Mouse (Mus musculus) forebrain, embryonic 11.5 days (tissue): ENCODE data around the gene Aox2. TPM values are rescaled to one million over a fixed set of nuclear protein-coding genes. Genes with fewer than 3 reads are reported as not detected.
A peak's percentile ranks its signal among the peaks of the same experiment; 100 is the strongest.

Experiments used
- ATAC-seq: fragments of 200-750 bp; cut with Nextera tagmentation; replicated peaks from 2 replicates; pipeline ENCODE4 v1.8.0; 2017; ENCODE audit warnings: moderate TSS enrichment; ENCODE audit not compliant: low FRiP score
- DNase-seq: peaks from one replicate; pipeline ENCODE4 v3.0.0-alpha.2; 2017; ENCODE audit warnings: low spot score
- H3K27ac ChIP-seq: fragments of 300-500 bp; sonication (generic); 2 replicates; pipeline ENCODE4 v1.5.1; 2014; ENCODE audit warnings: low read depth, low read length
- H3K27me3 ChIP-seq: fragments of 300-500 bp; sonication (generic); 2 replicates; pipeline ENCODE4 v1.6.1; 2014; ENCODE audit warnings: mild to moderate bottlenecking, low read length, mixed read lengths; ENCODE audit not compliant: control insufficient read depth, insufficient read depth
- H3K36me3 ChIP-seq: fragments of 300-500 bp; sonication (generic); 2 replicates; pipeline ENCODE4 v1.6.1; 2014; ENCODE audit warnings: mild to moderate bottlenecking, low read length, moderate library complexity, mixed read lengths; ENCODE audit not compliant: control insufficient read depth, insufficient read depth
- H3K4me1 ChIP-seq: fragments of 300-500 bp; sonication (generic); replicated peaks from 2 replicates; pipeline ENCODE4 v1.6.1; 2014; ENCODE audit warnings: low read length, mixed read lengths; ENCODE audit not compliant: control insufficient read depth, insufficient read depth
- H3K4me2 ChIP-seq: fragments of 300-500 bp; sonication (generic); 2 replicates; pipeline ENCODE4 v1.6.1; 2014; ENCODE audit warnings: low read depth, mild to moderate bottlenecking, low read length, moderate library complexity, mixed read lengths; ENCODE audit not compliant: severe bottlenecking
- H3K4me3 ChIP-seq: fragments of 300-500 bp; sonication (generic); 2 replicates; pipeline ENCODE4 v1.5.1; 2014; ENCODE audit warnings: low read depth, low read length
- H3K9ac ChIP-seq: fragments of 300-500 bp; sonication (generic); 2 replicates; pipeline ENCODE4 v1.6.1; 2014; ENCODE audit warnings: low read length
- H3K9me3 ChIP-seq: fragments of 300-500 bp; sonication (generic); 2 replicates; pipeline ENCODE4 v1.6.1; 2016; ENCODE audit warnings: low read length, mixed read lengths; ENCODE audit not compliant: control insufficient read depth
- WGBS: fragments of 180-500 bp; shearing (Covaris S2); extraction: QIAGEN DNeasy Blood & Tissue Kit; methylation state at CpG from one replicate; pipeline ENCODE4 v1.1.7; 2014; 5-methylcytosine and 5-hydroxymethylcytosine counted together
- polyA plus RNA-seq: library from polyadenylated mRNA; unstranded; fragments of >200 nt; fragmentation: Nextera tagmentation; extraction: Ambion mirVana; gene quantifications from 2 replicates; pipeline ENCODE4 v1.2.1, GENCODE M21; 2014

The Aox2 gene
- polyA plus RNA-seq, result 0.05 TPM in 1 of 2 replicates, not detected in the other

GRCm38 (mm10) chr1:58278026-58278425 is at the start of gene Aox2:
Aox2 (plus strand) TSS chr1:58278326.
- WGBS, result 73% methylated on average over 5 of the region's 5 CpGs
- H3K4me2 ChIP-seq, result no peak within 1 kb of the TSS
- no peaks in the 10 kb centered on the region for H3K4me1 ChIP-seq
- H3K27me3 ChIP-seq, result no peaks in the 10 kb centered on the region
- H3K36me3 ChIP-seq, result no peaks in the 10 kb centered on the region
- no peak within 1 kb of the TSS for H3K4me3 ChIP-seq
- ATAC-seq (no peak), DNase-seq (no peak)
- no peak within 1 kb of the TSS for H3K27ac ChIP-seq
- no peaks in the 10 kb centered on the region for H3K9me3 ChIP-seq
- H3K9ac ChIP-seq, result no peak within 1 kb of the TSS

GRCm38 (mm10) chr1:58228916-58229315 is 49.2 kb upstream of the Aox2 start:
- Histone ChIP-seq H3K36me3 (no peaks in the 10 kb centered on the region), H3K27me3 (no peaks in the 10 kb centered on the region), H3K4me2 (no peak overlapping the region), H3K4me3 (no peak overlapping the region), H3K4me1 (no peaks in the 10 kb centered on the region), H3K9ac (no peak overlapping the region), H3K9me3 (no peaks in the 10 kb centered on the region), H3K27ac (no peak overlapping the region)
- no peak for ATAC-seq
- no peak for DNase-seq

GRCm38 (mm10) chr1:58229774-58230173 is 48.4 kb upstream of the Aox2 start:
- H3K9me3 ChIP-seq, result no peaks in the 10 kb centered on the region
- H3K27ac ChIP-seq, result no peak overlapping the region
- no peak for ATAC-seq
- H3K9ac ChIP-seq, result no peak overlapping the region
- no peaks in the 10 kb centered on the region for H3K4me1 ChIP-seq
- no peak overlapping the region for H3K4me3 ChIP-seq
- 92% methylated on average over 4 of the region's 4 CpGs for WGBS
- DNase-seq, result no peak
- H3K36me3 ChIP-seq, result no peaks in the 10 kb centered on the region
- no peaks in the 10 kb centered on the region for H3K27me3 ChIP-seq
- H3K4me2 ChIP-seq, result no peak overlapping the region

GRCm38 (mm10) chr1:58230542-58230941 is 47.6 kb upstream of the Aox2 start:
- Histone ChIP-seq H3K36me3 (no peaks in the 10 kb centered on the region), H3K9ac (no peak overlapping the region), H3K9me3 (no peaks in the 10 kb centered on the region), H3K4me2 (no peak overlapping the region), H3K27me3 (no peaks in the 10 kb centered on the region), H3K4me1 (no peaks in the 10 kb centered on the region), H3K27ac (no peak overlapping the region), H3K4me3 (no peak overlapping the region)
- WGBS, result 70% methylated on average over 5 of the region's 5 CpGs
- no peak for DNase-seq
- no peak for ATAC-seq

GRCm38 (mm10) chr1:58235405-58235804 is 42.7 kb upstream of the Aox2 start:
- no peaks in the 10 kb centered on the region for H3K4me1 ChIP-seq
- H3K9me3 ChIP-seq, result no peaks in the 10 kb centered on the region
- DNase-seq (no peak), ATAC-seq (no peak)
- H3K9ac ChIP-seq, result no peak overlapping the region
- 55% methylated on average over 5 of the region's 5 CpGs for WGBS
- H3K4me3 ChIP-seq, result no peak overlapping the region
- no peaks in the 10 kb centered on the region for H3K27me3 ChIP-seq
- H3K36me3 ChIP-seq, result no peaks in the 10 kb centered on the region
- H3K27ac ChIP-seq, result no peak overlapping the region
- no peak overlapping the region for H3K4me2 ChIP-seq

GRCm38 (mm10) chr1:58237527-58238299 is 40.4 kb upstream of the Aox2 start:
- ATAC-seq (no peak), DNase-seq (peak; percentile 31)
- no peaks in the 10 kb centered on the region for H3K27me3 ChIP-seq
- no peaks in the 10 kb centered on the region for H3K36me3 ChIP-seq
- H3K9me3 ChIP-seq, result no peaks in the 10 kb centered on the region
- WGBS, result 86% methylated on average over 4 of the region's 4 CpGs
- H3K9ac ChIP-seq, result no peak overlapping the region
- no peak overlapping the region for H3K27ac ChIP-seq
- no peaks in the 10 kb centered on the region for H3K4me1 ChIP-seq
- H3K4me2 ChIP-seq, result no peak overlapping the region
- no peak overlapping the region for H3K4me3 ChIP-seq

- peak; percentile 35 for DNase-seq
Measured at GRCm38 (mm10) chr1:58238440-58238839, 39.7 kb upstream of the Aox2 start.

GRCm38 (mm10) chr1:58238961-58239360 is 39.2 kb upstream of the Aox2 start:
- Histone ChIP-seq H3K36me3 (no peaks in the 10 kb centered on the region), H3K4me1 (no peaks in the 10 kb centered on the region), H3K27ac (no peak overlapping the region), H3K4me2 (no peak overlapping the region), H3K27me3 (no peaks in the 10 kb centered on the region), H3K9me3 (no peaks in the 10 kb centered on the region), H3K4me3 (no peak overlapping the region), H3K9ac (no peak overlapping the region)
- WGBS, result 94% methylated on average over 9 of the region's 9 CpGs
- no peak for ATAC-seq
- DNase-seq, result peak; percentile 45

More at GRCm38 (mm10) chr1:58238440-58238839, 39.7 kb upstream of the Aox2 start:
- ATAC-seq, result no peak
- H3K9me3 ChIP-seq, result no peaks in the 10 kb centered on the region
- H3K36me3 ChIP-seq, result no peaks in the 10 kb centered on the region
- WGBS, result 92% methylated on average over 5 of the region's 5 CpGs
- no peak overlapping the region for H3K27ac ChIP-seq
- no peaks in the 10 kb centered on the region for H3K27me3 ChIP-seq
- no peak overlapping the region for H3K4me3 ChIP-seq
- H3K9ac ChIP-seq, result no peak overlapping the region
- no peaks in the 10 kb centered on the region for H3K4me1 ChIP-seq
- no peak overlapping the region for H3K4me2 ChIP-seq

- no peaks in the 10 kb centered on the region for H3K27me3 ChIP-seq
- no peaks in the 10 kb centered on the region for H3K4me1 ChIP-seq
- H3K4me2 ChIP-seq, result no peak overlapping the region
- 73% methylated on average over 6 of the region's 6 CpGs for WGBS
- H3K27ac ChIP-seq, result no peak overlapping the region
- H3K9ac ChIP-seq, result no peak overlapping the region
- H3K4me3 ChIP-seq, result no peak overlapping the region
- no peaks in the 10 kb centered on the region for H3K36me3 ChIP-seq
- no peaks in the 10 kb centered on the region for H3K9me3 ChIP-seq
- ATAC-seq, result no peak
- peak; percentile 33 for DNase-seq
Measured at GRCm38 (mm10) chr1:58240347-58240746, 37.8 kb upstream of the Aox2 start.
